In the genomic region with DNA sequence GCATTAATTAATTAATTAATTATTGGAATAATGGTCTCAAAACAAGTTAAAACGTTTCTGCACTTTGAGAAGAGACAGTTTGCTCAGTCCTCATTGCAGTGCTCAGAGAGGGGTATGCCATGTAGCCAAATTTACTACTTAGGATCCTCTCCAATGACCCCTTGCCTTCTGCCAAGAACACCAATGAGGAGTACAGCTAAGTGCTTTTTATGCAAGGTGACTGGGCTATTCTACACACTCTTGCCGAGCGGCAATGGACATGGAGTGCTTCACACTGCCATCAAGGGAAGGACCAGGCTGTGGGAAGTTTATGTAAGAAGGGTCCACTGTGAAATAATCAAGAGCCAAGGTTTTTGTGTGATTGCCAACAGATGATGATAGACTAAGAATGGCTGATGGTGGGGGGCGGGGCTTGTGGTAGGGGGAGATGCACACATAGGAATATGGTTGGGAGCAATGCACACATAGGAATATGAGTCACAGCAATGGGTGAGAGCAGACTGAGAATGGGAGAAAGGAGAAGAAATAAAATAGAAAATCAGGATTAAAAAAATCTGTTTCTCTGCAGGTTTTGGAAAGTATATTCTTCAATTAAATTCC, we compare ENCODE assay signal across 17 mouse cellular contexts.
DNase-seq lines count a peak whose midpoint lies in the region; ATAC-seq lines count a peak whose summit lies in the region.
"Had no signal": no experiment of that assay in that cellular context is flagged by ENCODE, and none has a peak within 500 bp of the region (broad histone marks: within the 10 kb centered on the region; RNA-seq: fewer than 3 reads in every experiment).

No protein-coding gene starts in this region.

- WGBS in neural tube, embryonic 11.5 days = 80% methylated on average over 4 of the region's 4 CpGs
- 78% methylated on average over 4 of the region's 4 CpGs for WGBS in hindbrain, embryonic 12.5 days
- WGBS in midbrain, embryonic 13.5 days = 69% methylated on average over 4 of the region's 4 CpGs

- 0 out of 2 replicates have a peak, but pooled peaks have one; percentile 3 for ATAC-seq in neural tube, embryonic 11.5 days (ENCODE audit: insufficient read depth, low FRiP score, low TSS enrichment)
- ATAC-seq in hindbrain, embryonic 12.5 days (ENCODE audit: low FRiP score) = 0 out of 2 replicates have a peak, but pooled peaks have one; percentile 46
- ATAC-seq in midbrain, embryonic 13.5 days = peak; percentile 65
- ATAC-seq: CD4-positive, CD25-positive, alpha-beta regulatory T cell, adult 4 months had no signal

- H3K36me3 ChIP-seq in neural tube, embryonic 11.5 days (ENCODE audit: control insufficient read depth, insufficient read depth, low read length) = no peaks in the 10 kb centered on the region
- no peaks in the 10 kb centered on the region for H3K36me3 ChIP-seq in hindbrain, embryonic 12.5 days
- no peaks in the 10 kb centered on the region for H3K36me3 ChIP-seq in midbrain, embryonic 13.5 days
- H3K36me3 ChIP-seq: G1E; liver, embryonic 13.5 days; lung, embryonic 15.5 days; stomach, embryonic 15.5 days had no signal

- DNase-seq in neural tube, embryonic 11.5 days (ENCODE audit: low spot score) = no peak
- no peak for DNase-seq in neural tube, embryonic 10.5 days (ENCODE audit: extremely low spot score, low spot score)
- DNase-seq in urinary bladder, postnatal 25 days (ENCODE audit: low spot score) = no peak
- DNase-seq in urinary bladder, postnatal 4 days (ENCODE audit: low spot score in 2 of 2) = no peak
- no peak for DNase-seq in adrenal gland, postnatal 4 days (ENCODE audit: low spot score in 2 of 2)
- DNase-seq: heart, postnatal 14 days; kidney, adult 9 months; liver, embryonic 13.5 days had no signal

- H3K9me3 ChIP-seq in neural tube, embryonic 11.5 days (ENCODE audit: control insufficient read depth, low read length) = no peaks in the 10 kb centered on the region
- no peaks in the 10 kb centered on the region for H3K9me3 ChIP-seq in hindbrain, embryonic 12.5 days (replicated peaks)
- no peaks in the 10 kb centered on the region for H3K9me3 ChIP-seq in midbrain, embryonic 13.5 days
- H3K9me3 ChIP-seq: liver, embryonic 13.5 days; lung, embryonic 15.5 days; stomach, embryonic 15.5 days had no signal

- H3K4me1 ChIP-seq in neural tube, embryonic 11.5 days (ENCODE audit: control insufficient read depth, insufficient read depth, low read length) = no peaks in the 10 kb centered on the region
- H3K4me1 ChIP-seq in hindbrain, embryonic 12.5 days = 0 out of 2 replicates have a peak, but pooled peaks cover 5% of the 10 kb centered on the region
- peaks cover 12% of the 10 kb centered on the region for H3K4me1 ChIP-seq in midbrain, embryonic 13.5 days (replicated peaks)
- H3K4me1 ChIP-seq: liver, embryonic 13.5 days; lung, embryonic 15.5 days; stomach, embryonic 15.5 days had no signal

- H3K27me3 ChIP-seq in neural tube, embryonic 11.5 days (ENCODE audit: control insufficient read depth, insufficient read depth, low read length) = no peaks in the 10 kb centered on the region
- H3K27me3 ChIP-seq in hindbrain, embryonic 12.5 days = no peaks in the 10 kb centered on the region
- H3K27me3 ChIP-seq in midbrain, embryonic 13.5 days = no peaks in the 10 kb centered on the region
- H3K27me3 ChIP-seq: liver, embryonic 13.5 days; lung, embryonic 15.5 days; stomach, embryonic 15.5 days had no signal

- no peak overlapping the region for H3K27ac ChIP-seq in neural tube, embryonic 11.5 days (ENCODE audit: low read depth, low read length)
- H3K27ac ChIP-seq in hindbrain, embryonic 12.5 days = no peak overlapping the region
- no peak overlapping the region for H3K27ac ChIP-seq in midbrain, embryonic 13.5 days
- H3K27ac ChIP-seq: left cerebral cortex, adult 2 months; liver, embryonic 13.5 days; lung, embryonic 15.5 days; macrophage; stomach, embryonic 15.5 days had no signal

- H3K4me2 ChIP-seq in neural tube, embryonic 11.5 days (ENCODE audit: low read depth) = no peak overlapping the region
- H3K4me2 ChIP-seq in hindbrain, embryonic 12.5 days (replicated peaks) = no peak overlapping the region
- no peak overlapping the region for H3K4me2 ChIP-seq in midbrain, embryonic 13.5 days (replicated peaks)
- H3K4me2 ChIP-seq: heart, embryonic 11.5 days; liver, embryonic 13.5 days; lung, embryonic 15.5 days; stomach, embryonic 15.5 days had no signal

- H3K9ac ChIP-seq in neural tube, embryonic 11.5 days (ENCODE audit: low read length) = no peak overlapping the region
- H3K9ac ChIP-seq in hindbrain, embryonic 12.5 days = no peak overlapping the region
- H3K9ac ChIP-seq in midbrain, embryonic 13.5 days (replicated peaks) = no peak overlapping the region
- H3K9ac ChIP-seq: liver, embryonic 13.5 days; lung, embryonic 15.5 days; stomach, embryonic 15.5 days had no signal

- H3K4me3 ChIP-seq in neural tube, embryonic 11.5 days (ENCODE audit: low read depth, low read length) = no peak overlapping the region
- H3K4me3 ChIP-seq in hindbrain, embryonic 12.5 days = no peak overlapping the region
- H3K4me3 ChIP-seq in midbrain, embryonic 13.5 days (replicated peaks) = no peak overlapping the region
- H3K4me3 ChIP-seq: left cerebral cortex, adult 2 months; liver, embryonic 13.5 days; lung, embryonic 15.5 days; stomach, embryonic 15.5 days had no signal

Comparison
In these comparisons a context has a peak if more than half of its experiments do, and no peak if none do; other contexts are left out.
1. ATAC-seq: peak in every context shown above with its lines; median percentile 65 in midbrain, embryonic 13.5 days; 46 in hindbrain, embryonic 12.5 days; 3 in neural tube, embryonic 11.5 days.